Mouse (Mus musculus): ENCODE data around the gene Fgf18. TPM values are rescaled to one million over a fixed set of nuclear protein-coding genes. Genes with fewer than 3 reads are reported as not detected.

Gene Fgf18
- total RNA-seq, 2 experiments from 2014 or later, result 11.1 to 14.1 TPM

Other genes starting within 250 kb of the Fgf18 start
- gene Npm1, start 15.8 kb upstream of the Fgf18 start, total RNA-seq (2021), result 100 to 1,000 TPM; 272 to 297 TPM
- not detected for gene Tlx3, start 56.2 kb upstream of the Fgf18 start, total RNA-seq (2021)
- under 1 TPM in 1 of 2 experiments, not detected in 1; 0.29 TPM for gene Gm12117, start 129.3 kb upstream of the Fgf18 start, total RNA-seq (2021)